Mouse (Mus musculus): ENCODE measurements around the gene Mgea5. TPM values are rescaled to one million over a fixed set of nuclear protein-coding genes. Genes with fewer than 3 reads are reported as not detected.

Mgea5 gene
- total RNA-seq, 4 experiments from 2014 or later: 137 to 170 (median 155) TPM

GRCm38 (mm10) chr19:45748691-45749242, 34.9 kb downstream of the Mgea5 start:
- DNase-seq (ENCODE audit: low spot score in 2 of 2): no peak

- no peak for DNase-seq (ENCODE audit: low spot score in 2 of 2)
Observed at GRCm38 (mm10) chr19:45748206-45748605, 35.4 kb downstream of the Mgea5 start.

- DNase-seq (ENCODE audit: low spot score in 2 of 2): peak; percentile 69 to 89
Observed at GRCm38 (mm10) chr19:45747028-45747867, 36.4 kb downstream of the Mgea5 start.

- peak; percentile 47 to 79 for DNase-seq (ENCODE audit: low spot score in 2 of 2)
Observed at GRCm38 (mm10) chr19:45746153-45747020, 37.2 kb downstream of the Mgea5 start.

GRCm38 (mm10) chr19:45745344-45746152, 38.1 kb downstream of the Mgea5 start:
- no peak for DNase-seq (ENCODE audit: low spot score in 2 of 2)

GRCm38 (mm10) chr19:45743619-45744018, 40.0 kb downstream of the Mgea5 start:
- no peak for DNase-seq (ENCODE audit: low spot score in 2 of 2)

GRCm38 (mm10) chr19:45742984-45743575, 40.6 kb downstream of the Mgea5 start:
- no peak for DNase-seq (ENCODE audit: low spot score in 2 of 2)

- no peak for DNase-seq (ENCODE audit: low spot score in 2 of 2)
Observed at GRCm38 (mm10) chr19:45742218-45742983, 41.2 kb downstream of the Mgea5 start, which contains the start of gene Fgf8. Fgf8 (minus strand) TSS chr19:45742915.

- no peak for DNase-seq (ENCODE audit: low spot score in 2 of 2)
Observed at GRCm38 (mm10) chr19:45741431-45742217, 42.0 kb downstream of the Mgea5 start.

- DNase-seq (ENCODE audit: low spot score in 2 of 2): no peak
Observed at GRCm38 (mm10) chr19:45740817-45741216, 42.8 kb downstream of the Mgea5 start.

- DNase-seq (ENCODE audit: low spot score in 2 of 2): no peak
Observed at GRCm38 (mm10) chr19:45740233-45740632, 43.4 kb downstream of the Mgea5 start.

- DNase-seq (ENCODE audit: low spot score in 2 of 2): no peak
Observed at GRCm38 (mm10) chr19:45738521-45738920, 45.1 kb downstream of the Mgea5 start.

- no peak for DNase-seq (ENCODE audit: low spot score in 2 of 2)
Observed at GRCm38 (mm10) chr19:45737846-45738484, 45.7 kb downstream of the Mgea5 start.

- no peak for DNase-seq (ENCODE audit: low spot score in 2 of 2)
Observed at GRCm38 (mm10) chr19:45737208-45737845, 46.3 kb downstream of the Mgea5 start.

GRCm38 (mm10) chr19:45736855-45737207, 46.8 kb downstream of the Mgea5 start:
- DNase-seq (ENCODE audit: low spot score in 2 of 2): no peak

GRCm38 (mm10) chr19:45736241-45736640, 47.4 kb downstream of the Mgea5 start:
- no peak for DNase-seq (ENCODE audit: low spot score in 2 of 2)

GRCm38 (mm10) chr19:45734762-45735161, 48.9 kb downstream of the Mgea5 start:
- DNase-seq (ENCODE audit: low spot score in 2 of 2): no peak

GRCm38 (mm10) chr19:45734191-45734590, 49.4 kb downstream of the Mgea5 start:
- DNase-seq (ENCODE audit: low spot score in 2 of 2): no peak
